Mouse (Mus musculus) limb, embryonic 15.5 days (tissue): ENCODE measurements around the gene AC109138.7. TPM values are rescaled to one million over a fixed set of nuclear protein-coding genes. Genes with fewer than 3 reads are reported as not detected.

Experiments
- ATAC-seq: fragments of 200-750 bp; cut with Nextera tagmentation; 2 replicates; pipeline ENCODE4 v1.8.0; 2017; ENCODE audit warnings: low read depth, moderate TSS enrichment; ENCODE audit not compliant: insufficient number of reproducible peaks, low FRiP score, low TSS enrichment
- H3K27ac ChIP-seq: fragments of 300-500 bp; sonication (generic); 2 replicates; pipeline ENCODE4 v1.5.1; 2015; ENCODE audit warnings: moderate library complexity, mild to moderate bottlenecking, inconsistent platforms
- H3K27me3 ChIP-seq: fragments of 300-500 bp; sonication (generic); 2 replicates; pipeline ENCODE4 v1.6.1; 2015; ENCODE audit warnings: inconsistent platforms
- H3K36me3 ChIP-seq: fragments of 300-500 bp; sonication (generic); 2 replicates; pipeline ENCODE4 v1.6.1; 2015; ENCODE audit warnings: inconsistent platforms
- H3K4me1 ChIP-seq: fragments of 300-500 bp; sonication (generic); 2 replicates; pipeline ENCODE4 v1.6.1; 2015; ENCODE audit warnings: inconsistent platforms
- H3K4me2 ChIP-seq: fragments of 300-500 bp; sonication (generic); 2 replicates; pipeline ENCODE4 v1.6.1; 2015; ENCODE audit warnings: mild to moderate bottlenecking, inconsistent platforms
- H3K4me3 ChIP-seq: fragments of 300-500 bp; sonication (generic); 2 replicates; pipeline ENCODE4 v1.5.1; 2015; ENCODE audit warnings: mild to moderate bottlenecking, inconsistent platforms
- H3K9ac ChIP-seq: fragments of 300-500 bp; sonication (generic); 2 replicates; pipeline ENCODE4 v1.6.1; 2015; ENCODE audit warnings: inconsistent platforms
- H3K9me3 ChIP-seq: fragments of 300-500 bp; sonication (generic); 2 replicates; pipeline ENCODE4 v1.6.1; 2016; ENCODE audit warnings: inconsistent platforms
- WGBS: fragments of 180-500 bp; shearing (Covaris S2); methylation state at CpG from one replicate; pipeline ENCODE4 v1.1.7; 2015; 5-methylcytosine and 5-hydroxymethylcytosine counted together
- microRNA-seq: library from miRNA; unstranded; fragments of <30 nt; microRNA quantifications from one replicate; pipeline ENCODE4, GENCODE M21; 2016
- polyA plus RNA-seq: library from polyadenylated mRNA; unstranded; fragments of >200 nt; fragmentation: Nextera tagmentation; extraction: Ambion mirVana; gene quantifications from 2 replicates; pipeline ENCODE4 v1.2.1, GENCODE M21; 2015

The AC109138.7 gene
- polyA plus RNA-seq, 1 experiment from 2014 or later = not detected

DNA sequence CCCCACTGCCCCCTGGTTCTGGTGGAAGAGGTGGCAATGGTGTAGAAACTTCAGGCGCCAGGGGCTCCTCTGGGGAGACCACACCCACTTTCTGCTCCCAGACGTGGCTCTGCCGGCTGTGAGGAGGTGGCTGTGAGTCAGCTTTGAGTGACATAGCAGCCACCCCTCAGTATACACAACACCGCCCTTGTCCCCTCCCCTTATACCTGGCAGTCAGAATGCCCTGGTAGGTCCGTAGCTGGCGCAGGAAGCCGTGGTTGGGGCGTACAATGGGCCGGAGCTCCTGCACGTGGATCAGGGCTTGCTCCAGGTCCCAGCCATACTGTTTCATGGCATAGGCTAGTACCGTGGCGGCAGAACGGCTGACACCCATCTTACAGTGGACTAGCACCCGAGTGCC is 49.5 kb downstream of the AC109138.7 start:
- Histone ChIP-seq H3K27me3 (no peaks in the 10 kb centered on the region), H3K4me2 (no peak overlapping the region), H3K4me3 (no peak overlapping the region), H3K9ac (no peak overlapping the region), H3K9me3 (no peaks in the 10 kb centered on the region), H3K4me1 (peaks cover 18% of the 10 kb centered on the region), H3K27ac (no peak overlapping the region), H3K36me3 (peaks cover 26% of the 10 kb centered on the region)
- no peak for ATAC-seq
- WGBS = 58% methylated on average over 14 of the region's 14 CpGs

DNA sequence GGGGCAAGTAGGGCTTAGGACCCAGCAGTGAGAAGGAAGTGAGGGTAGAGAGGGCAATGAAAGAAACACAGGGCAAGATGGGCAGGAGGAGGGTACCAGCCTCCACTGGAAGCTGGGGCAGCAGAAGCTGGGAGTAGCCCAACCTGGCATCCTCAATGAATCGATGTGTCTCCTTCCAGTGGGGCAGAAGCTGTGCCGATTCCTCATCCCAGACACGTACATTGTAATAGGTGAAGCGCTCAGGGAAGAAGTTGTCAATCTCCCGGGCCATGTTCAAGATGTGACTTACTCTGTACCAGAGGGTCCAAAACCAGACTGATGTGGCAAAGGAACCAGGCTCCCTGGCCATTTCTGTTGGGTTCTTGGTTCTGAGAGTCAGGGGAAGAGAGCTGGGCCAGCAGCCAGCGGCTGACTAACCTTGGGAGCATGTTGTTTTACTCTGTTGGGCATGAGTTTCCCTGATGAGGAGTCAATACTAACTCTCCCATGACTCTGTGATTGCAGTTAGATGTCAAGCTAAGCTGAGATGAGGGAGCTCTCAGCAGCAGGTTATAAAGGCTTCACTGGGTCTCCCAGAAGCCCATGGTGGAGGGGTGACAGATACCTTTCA is 50.1 kb downstream of the AC109138.7 start:
- Histone ChIP-seq H3K4me2 (no peak overlapping the region), H3K27me3 (no peaks in the 10 kb centered on the region), H3K9ac (no peak overlapping the region), H3K4me1 (peaks cover 23% of the 10 kb centered on the region), H3K36me3 (peaks cover 26% of the 10 kb centered on the region), H3K27ac (no peak overlapping the region), H3K4me3 (no peak overlapping the region), H3K9me3 (no peaks in the 10 kb centered on the region)
- ATAC-seq = no peak
- 93% methylated on average over 6 of the region's 6 CpGs for WGBS

DNA sequence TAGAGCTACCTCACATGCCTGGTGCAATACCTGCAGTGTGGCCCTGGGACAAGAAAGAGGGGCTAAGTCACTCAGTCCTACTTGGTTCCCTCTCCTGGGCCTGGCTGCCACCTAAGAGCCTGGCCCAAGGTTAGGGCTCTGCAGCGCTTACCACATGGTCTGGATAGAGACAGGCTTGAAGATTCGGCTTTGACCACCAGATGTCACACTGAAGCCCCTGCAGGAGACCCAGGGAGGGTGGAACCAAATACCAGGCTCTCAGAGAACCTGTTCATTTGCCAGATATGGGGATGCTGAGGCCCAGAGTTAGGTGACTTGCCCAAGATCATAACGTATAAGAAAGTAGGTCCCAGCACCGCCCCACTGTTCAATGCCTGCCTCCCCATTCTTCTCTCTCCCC is 51.8 kb downstream of the AC109138.7 start:
- Histone ChIP-seq H3K9me3 (no peaks in the 10 kb centered on the region), H3K4me3 (no peak overlapping the region), H3K9ac (no peak overlapping the region), H3K4me2 (no peak overlapping the region), H3K36me3 (peaks cover 32% of the 10 kb centered on the region), H3K27ac (no peak overlapping the region), H3K4me1 (peaks cover 25% of the 10 kb centered on the region), H3K27me3 (no peaks in the 10 kb centered on the region)
- no peak for ATAC-seq
- WGBS = 68% methylated on average over 4 of the region's 4 CpGs

DNA sequence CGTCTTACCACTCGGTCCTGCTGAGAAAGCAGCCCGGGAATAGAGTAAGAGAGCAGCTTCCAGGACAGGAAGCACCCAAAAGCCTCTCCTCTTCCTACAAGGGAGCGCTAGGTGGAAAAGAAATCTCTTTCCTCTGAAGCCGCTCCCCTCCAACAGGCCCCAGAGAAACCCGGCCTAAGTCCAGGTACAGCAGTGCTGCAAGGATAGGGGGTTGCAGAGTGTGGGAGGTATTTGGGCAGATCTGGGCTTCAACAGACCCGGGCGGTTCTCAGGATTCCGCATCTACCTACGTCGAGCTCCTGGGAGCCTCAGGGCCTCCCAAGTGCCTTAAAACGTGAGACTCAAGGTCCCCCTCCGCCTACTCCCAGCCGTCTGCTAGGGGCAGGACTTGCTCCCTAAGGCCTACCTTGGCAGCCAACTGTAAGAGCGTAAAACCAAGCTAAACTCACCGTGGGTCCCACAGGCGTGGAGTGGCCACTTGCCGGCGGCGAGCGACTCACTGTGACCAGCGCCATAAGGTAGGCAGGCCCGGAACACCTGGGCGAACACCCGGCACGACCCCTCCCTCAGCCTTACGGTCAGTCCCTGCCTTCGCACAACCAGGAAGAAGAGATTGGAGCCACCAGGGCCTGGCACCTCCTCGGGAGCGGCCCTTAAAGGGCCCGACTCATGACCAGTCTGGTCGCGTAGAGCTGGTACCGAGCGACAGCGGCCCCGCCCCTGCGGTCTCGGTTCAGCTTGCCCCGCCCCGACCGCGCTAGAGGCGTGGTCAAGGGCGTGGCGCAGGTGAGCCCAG is 54.6 kb downstream of the AC109138.7 start, which contains the start of gene Ssh3:
TSS of gene Ssh3 (minus strand) at position 615 of the 796 bp plus-strand sequence.
- Histone ChIP-seq H3K4me3 (peak within 1 kb of the TSS; percentile 57), H3K4me1 (peaks cover 20% of the 10 kb centered on the region), H3K27ac (peak within 1 kb of the TSS; percentile 71), H3K27me3 (no peaks in the 10 kb centered on the region), H3K9ac (peak within 1 kb of the TSS; percentile 56), H3K4me2 (peak within 1 kb of the TSS; percentile 75), H3K36me3 (peaks cover 34% of the 10 kb centered on the region), H3K9me3 (no peaks in the 10 kb centered on the region)
- peak; percentile 66; the same call in 1 of the 2 replicates for ATAC-seq
- WGBS = 4% methylated on average over 46 of the region's 46 CpGs

DNA sequence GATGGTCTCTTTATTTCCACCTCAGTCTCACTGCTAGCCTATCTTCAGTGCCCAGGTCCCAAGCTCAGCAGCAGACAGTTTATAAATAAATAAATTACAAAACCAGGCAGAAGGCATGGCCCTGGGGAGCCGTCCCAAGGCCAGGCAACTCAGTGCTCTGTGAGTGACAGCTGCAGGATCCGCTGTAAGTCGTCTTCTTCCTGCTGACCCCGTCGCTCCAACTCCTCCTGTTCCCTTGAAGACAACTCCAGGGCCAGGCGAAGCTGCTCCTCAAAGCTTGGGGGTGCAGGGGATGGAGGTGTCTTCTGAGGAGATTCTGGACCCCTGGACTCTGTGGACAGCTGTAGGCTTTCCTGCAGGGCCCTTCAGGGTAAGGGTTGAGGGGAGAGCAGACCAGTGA is 56.0 kb downstream of the AC109138.7 start:
- no peak overlapping the region for H3K9ac ChIP-seq
- H3K9me3 ChIP-seq = no peaks in the 10 kb centered on the region
- H3K27ac ChIP-seq = no peak overlapping the region
- peaks cover 18% of the 10 kb centered on the region for H3K4me1 ChIP-seq
- no peak for ATAC-seq
- H3K4me3 ChIP-seq = no peak overlapping the region
- no peaks in the 10 kb centered on the region for H3K27me3 ChIP-seq
- H3K36me3 ChIP-seq = peaks cover 24% of the 10 kb centered on the region
- H3K4me2 ChIP-seq = no peak overlapping the region
- WGBS = 78% methylated on average over 6 of the region's 6 CpGs

GRCm38 (mm10) chr19:4270972-4271371 is 56.8 kb downstream of the AC109138.7 start:
- ATAC-seq = no peak
- H3K27me3 ChIP-seq = no peaks in the 10 kb centered on the region
- H3K9ac ChIP-seq = no peak overlapping the region
- no peak overlapping the region for H3K27ac ChIP-seq
- H3K9me3 ChIP-seq = no peaks in the 10 kb centered on the region
- H3K4me1 ChIP-seq = peaks cover 18% of the 10 kb centered on the region
- 94% methylated on average over 11 of the region's 11 CpGs for WGBS
- no peak overlapping the region for H3K4me2 ChIP-seq
- H3K4me3 ChIP-seq = no peak overlapping the region
- peaks cover 20% of the 10 kb centered on the region for H3K36me3 ChIP-seq

- peaks cover 16% of the 10 kb centered on the region for H3K4me1 ChIP-seq
- H3K4me2 ChIP-seq = no peak overlapping the region
- H3K4me3 ChIP-seq = no peak overlapping the region
- no peak overlapping the region for H3K27ac ChIP-seq
- no peak for ATAC-seq
- WGBS = 94% methylated on average over 1 of the region's 1 CpGs
- H3K36me3 ChIP-seq = peaks cover 18% of the 10 kb centered on the region; the same call in 1 of the 2 replicates
- no peak overlapping the region for H3K9ac ChIP-seq
- no peaks in the 10 kb centered on the region for H3K27me3 ChIP-seq
- H3K9me3 ChIP-seq = no peaks in the 10 kb centered on the region
These were observed 65.3 kb downstream of the AC109138.7 start for GRCm38 (mm10) chr19:4279487-4279886.

GRCm38 (mm10) chr19:4280425-4280824 is 66.3 kb downstream of the AC109138.7 start:
- Histone ChIP-seq H3K27ac (no peak overlapping the region), H3K9me3 (no peaks in the 10 kb centered on the region), H3K4me1 (peaks cover 16% of the 10 kb centered on the region), H3K36me3 (peaks cover 19% of the 10 kb centered on the region), H3K4me3 (no peak overlapping the region), H3K4me2 (no peak overlapping the region), H3K27me3 (no peaks in the 10 kb centered on the region), H3K9ac (no peak overlapping the region)
- 95% methylated on average over 9 of the region's 9 CpGs for WGBS
- no peak for ATAC-seq

Small RNA genes within 50 kb of the gene (microRNA-seq; reads per million reads assigned to microRNA genes)
- gene Gm26115 (not detected), gene Mir6985 (0.61 reads per million)

Other genes starting within 250 kb of the AC109138.7 start
- 35.9 and 37.2 TPM in 2 replicates for gene Aldh3b2, start 242.0 kb upstream of the AC109138.7 start, polyA plus RNA-seq
- 5.9 and 7.5 TPM in 2 replicates for gene Acy3, start 227.8 kb upstream of the AC109138.7 start, polyA plus RNA-seq
- gene Tbx10, start 221.6 kb upstream of the AC109138.7 start, polyA plus RNA-seq = not detected in 2 replicates
- 31.5 and 33.4 TPM in 2 replicates for gene Nudt8, start 213.8 kb upstream of the AC109138.7 start, polyA plus RNA-seq
- gene Gm49405, start 213.7 kb upstream of the AC109138.7 start, polyA plus RNA-seq = 3.3 and 3.5 TPM in 2 replicates
- 3.8 and 4.4 TPM in 2 replicates for gene Doc2g, start 211.0 kb upstream of the AC109138.7 start, polyA plus RNA-seq
- 193 and 209 TPM in 2 replicates for gene Ndufv1, start 201.6 kb upstream of the AC109138.7 start, polyA plus RNA-seq
- 488 and 537 TPM in 2 replicates for gene Gstp1, start 176.4 kb upstream of the AC109138.7 start, polyA plus RNA-seq
- 1.4 and 2.3 TPM in 2 replicates for gene Gstp2, start 168.3 kb upstream of the AC109138.7 start, polyA plus RNA-seq
- gene Gstp3, start 154.8 kb upstream of the AC109138.7 start, polyA plus RNA-seq = 0.46 and 0.65 TPM in 2 replicates
- gene Cabp2, start 132.8 kb upstream of the AC109138.7 start, polyA plus RNA-seq = not detected in 2 replicates
- gene Cdk2ap2, start 117.2 kb upstream of the AC109138.7 start, polyA plus RNA-seq = 82.7 and 85.6 TPM in 2 replicates
- 5.6 and 6.2 TPM in 2 replicates for gene Pitpnm1, start 114.4 kb upstream of the AC109138.7 start, polyA plus RNA-seq
- gene Aip, start 88.5 kb upstream of the AC109138.7 start, polyA plus RNA-seq = 95.5 and 97.7 TPM in 2 replicates
- gene Gpr152, start 74.6 kb upstream of the AC109138.7 start, polyA plus RNA-seq = not detected in 2 replicates
- gene Cabp4, start 70.3 kb upstream of the AC109138.7 start, polyA plus RNA-seq = 0.05 and 0.06 TPM in 2 replicates
- gene Coro1b, start 65.7 kb upstream of the AC109138.7 start, polyA plus RNA-seq = 169 and 170 TPM in 2 replicates
- gene Ptprcap, start 60.8 kb upstream of the AC109138.7 start, polyA plus RNA-seq = 7.4 and 9.5 TPM in 2 replicates
- 68.8 and 79.3 TPM in 2 replicates for gene Rps6kb2, start 51.0 kb upstream of the AC109138.7 start, polyA plus RNA-seq
- 1.8 and 2.7 TPM in 2 replicates for gene Carns1, start 38.9 kb upstream of the AC109138.7 start, polyA plus RNA-seq
- gene Tbc1d10c, start 23.1 kb upstream of the AC109138.7 start, polyA plus RNA-seq = 3.9 and 4.5 TPM in 2 replicates
- gene Ppp1ca, start 22.3 kb upstream of the AC109138.7 start, polyA plus RNA-seq = 759 and 834 TPM in 2 replicates
- gene Rad9a, start 12.7 kb upstream of the AC109138.7 start, polyA plus RNA-seq = 31.6 and 33.5 TPM in 2 replicates
- 8.1 and 8.4 TPM in 2 replicates for gene Clcf1, start 119 bp upstream of the AC109138.7 start, polyA plus RNA-seq
- gene Pold4, start 17.5 kb downstream of the AC109138.7 start, polyA plus RNA-seq = 27.7 and 35.9 TPM in 2 replicates
- gene Ssh3, start 54.8 kb downstream of the AC109138.7 start, polyA plus RNA-seq = 29.4 and 32.7 TPM in 2 replicates
- 11.8 TPM in 2 replicates for gene Ankrd13d, start 68.8 kb downstream of the AC109138.7 start, polyA plus RNA-seq
- gene Grk2, start 91.9 kb downstream of the AC109138.7 start, polyA plus RNA-seq = 18.5 and 20.5 TPM in 2 replicates
- gene Kdm2a, start 183.9 kb downstream of the AC109138.7 start, polyA plus RNA-seq = 40.9 and 41.2 TPM in 2 replicates
- gene Rhod, start 225.1 kb downstream of the AC109138.7 start, polyA plus RNA-seq = 45.2 and 53.6 TPM in 2 replicates